Mouse (Mus musculus): ENCODE results near the gene Cox4i2.

Cox4i2 gene

GRCm38 (mm10) chr2:152734984-152735383, 19.0 kb upstream of the Cox4i2 start:
- peak; percentile 96 for DNase-seq (ENCODE audit: low spot score)

DNA sequence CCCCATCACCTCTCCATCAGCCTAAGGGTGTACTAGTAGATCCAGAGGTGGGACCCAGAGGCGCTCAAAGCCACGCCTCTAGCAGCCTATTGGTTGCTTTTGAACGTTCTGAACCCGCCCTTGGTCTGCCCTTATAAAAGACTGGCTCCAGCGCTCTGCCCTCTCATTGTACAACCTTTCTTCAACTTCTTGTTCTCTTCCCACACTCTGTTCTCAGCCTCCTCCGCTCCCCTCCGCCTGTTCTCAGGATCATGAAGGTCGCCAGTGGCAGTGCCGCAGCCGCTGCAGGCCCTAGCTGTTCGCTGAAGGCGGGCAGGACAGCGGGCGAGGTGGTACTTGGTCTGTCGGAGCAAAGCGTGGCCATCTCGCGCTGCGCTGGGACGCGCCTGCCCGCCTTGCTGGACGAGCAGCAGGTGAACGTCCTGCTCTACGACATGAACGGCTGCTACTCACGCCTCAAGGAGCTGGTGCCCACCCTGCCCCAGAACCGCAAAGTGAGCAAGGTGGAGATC, 17.8 kb upstream of the Cox4i2 start, which contains the start of gene Id1:
Id1 (plus strand) TSS at position 162 of the 512 bp plus-strand sequence.
- DNase-seq (ENCODE audit: low spot score): peak; percentile 89

DNA sequence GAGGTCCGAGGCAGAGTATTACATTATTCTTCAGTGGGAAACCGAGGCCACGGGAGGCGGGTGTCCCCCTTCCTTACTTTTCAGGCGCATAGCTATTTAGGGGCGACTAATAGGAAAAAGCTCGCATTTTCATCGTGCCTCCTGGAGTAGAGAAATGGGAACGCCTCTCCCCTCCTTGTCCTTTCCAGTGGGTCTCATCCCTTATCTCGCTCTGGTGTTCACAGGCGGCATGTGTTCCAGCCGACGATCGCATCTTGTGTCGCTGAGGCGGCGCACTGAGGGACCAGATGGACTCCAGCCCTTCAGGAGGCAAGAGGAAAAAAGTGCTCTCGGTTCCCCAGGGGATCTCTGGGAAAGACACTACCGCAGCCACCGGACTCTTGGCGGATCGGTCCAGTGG, 17.2 kb upstream of the Cox4i2 start:
- no peak for DNase-seq (ENCODE audit: low spot score)

DNA sequence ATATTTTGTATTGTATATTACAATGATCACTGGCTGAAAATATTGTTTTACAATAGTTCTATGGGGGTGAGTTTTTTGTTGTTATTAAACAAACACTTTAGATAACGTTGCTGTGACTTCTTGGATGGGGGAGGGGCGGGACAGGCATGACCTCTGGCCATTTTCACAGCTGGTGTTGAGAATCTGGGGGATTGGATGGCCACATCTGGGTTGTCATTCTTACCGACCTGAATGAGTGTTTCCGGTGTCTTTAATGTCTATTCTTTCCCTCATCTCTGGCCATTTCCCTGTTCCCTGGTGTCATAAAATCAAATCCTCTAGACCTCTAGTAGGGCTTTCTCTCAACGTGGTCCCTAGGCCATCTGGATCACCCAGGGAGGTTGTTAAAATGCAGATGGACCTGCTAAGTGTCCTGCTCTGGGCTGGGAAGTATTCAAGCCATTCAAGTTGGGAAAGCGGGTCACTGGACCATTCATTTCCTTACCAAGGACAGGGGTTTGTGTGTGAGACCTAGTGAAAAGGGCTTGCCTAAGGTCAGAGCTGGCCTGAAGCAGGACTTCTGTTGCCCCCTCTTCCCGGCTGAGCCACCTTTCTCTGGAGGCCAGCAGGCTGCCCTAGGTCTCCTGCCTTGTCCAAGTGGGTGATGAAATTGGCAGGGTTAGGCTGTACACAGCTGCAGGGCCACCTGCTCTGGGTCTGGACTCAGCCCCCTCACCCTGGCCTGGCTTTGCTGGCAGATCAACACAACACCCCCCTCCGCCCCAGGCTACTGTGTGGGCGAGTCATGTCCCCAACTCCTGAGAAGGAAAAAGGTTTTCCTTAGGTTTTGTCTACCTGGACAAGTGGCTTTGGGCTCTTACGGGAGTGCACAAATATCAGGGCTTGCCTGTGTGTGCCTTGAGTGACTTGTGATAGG, 16.4 kb upstream of the Cox4i2 start:
- DNase-seq (ENCODE audit: low spot score): no peak

GRCm38 (mm10) chr2:152738341-152738740, 15.6 kb upstream of the Cox4i2 start:
- no peak for DNase-seq (ENCODE audit: low spot score)

DNA sequence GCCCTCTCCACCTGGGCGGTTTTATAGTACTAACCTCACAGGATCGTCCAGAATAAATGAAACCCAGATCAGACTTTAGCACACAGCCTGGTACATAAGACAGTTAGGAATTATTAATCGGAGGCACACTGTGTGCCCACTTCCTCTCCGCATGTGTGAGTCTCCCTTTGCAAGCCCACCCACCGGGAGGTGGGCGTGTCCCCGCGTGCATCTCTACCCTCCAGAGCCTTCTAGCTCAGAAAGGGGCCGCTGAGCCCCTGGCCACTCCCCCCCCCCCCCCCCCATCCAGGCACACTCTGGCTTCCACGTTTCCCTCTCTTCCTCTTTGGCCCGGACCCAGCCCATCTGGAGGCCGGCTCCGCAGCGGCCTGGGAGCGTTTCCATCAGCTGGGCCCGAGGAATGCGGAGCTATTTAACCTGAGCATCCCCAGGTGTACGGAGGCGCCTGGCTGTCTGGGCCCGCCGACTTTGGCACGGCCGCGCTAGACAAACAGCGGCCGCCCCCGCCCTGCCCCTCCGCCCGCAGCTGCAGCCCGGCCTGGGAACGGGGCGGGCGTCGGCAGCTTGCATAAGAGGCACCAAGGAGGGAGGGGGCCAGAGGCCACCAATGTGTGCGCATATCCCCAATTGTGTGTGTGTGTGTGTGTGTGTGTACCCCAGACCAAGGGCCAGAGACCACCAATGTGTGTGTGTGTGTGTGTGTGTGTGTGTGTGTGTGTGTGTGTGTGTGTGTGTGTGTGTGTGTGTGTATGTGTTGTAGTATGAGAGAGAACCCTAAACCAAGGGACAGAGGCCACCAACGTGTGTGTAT, 14.7 kb upstream of the Cox4i2 start:
- DNase-seq (ENCODE audit: low spot score): peak; percentile 84

- DNase-seq (ENCODE audit: low spot score): no peak
These were observed 14.1 kb upstream of the Cox4i2 start for GRCm38 (mm10) chr2:152739842-152740260.

- no peak for DNase-seq (ENCODE audit: low spot score)
These were observed 13.5 kb upstream of the Cox4i2 start for GRCm38 (mm10) chr2:152740490-152740889.

DNA sequence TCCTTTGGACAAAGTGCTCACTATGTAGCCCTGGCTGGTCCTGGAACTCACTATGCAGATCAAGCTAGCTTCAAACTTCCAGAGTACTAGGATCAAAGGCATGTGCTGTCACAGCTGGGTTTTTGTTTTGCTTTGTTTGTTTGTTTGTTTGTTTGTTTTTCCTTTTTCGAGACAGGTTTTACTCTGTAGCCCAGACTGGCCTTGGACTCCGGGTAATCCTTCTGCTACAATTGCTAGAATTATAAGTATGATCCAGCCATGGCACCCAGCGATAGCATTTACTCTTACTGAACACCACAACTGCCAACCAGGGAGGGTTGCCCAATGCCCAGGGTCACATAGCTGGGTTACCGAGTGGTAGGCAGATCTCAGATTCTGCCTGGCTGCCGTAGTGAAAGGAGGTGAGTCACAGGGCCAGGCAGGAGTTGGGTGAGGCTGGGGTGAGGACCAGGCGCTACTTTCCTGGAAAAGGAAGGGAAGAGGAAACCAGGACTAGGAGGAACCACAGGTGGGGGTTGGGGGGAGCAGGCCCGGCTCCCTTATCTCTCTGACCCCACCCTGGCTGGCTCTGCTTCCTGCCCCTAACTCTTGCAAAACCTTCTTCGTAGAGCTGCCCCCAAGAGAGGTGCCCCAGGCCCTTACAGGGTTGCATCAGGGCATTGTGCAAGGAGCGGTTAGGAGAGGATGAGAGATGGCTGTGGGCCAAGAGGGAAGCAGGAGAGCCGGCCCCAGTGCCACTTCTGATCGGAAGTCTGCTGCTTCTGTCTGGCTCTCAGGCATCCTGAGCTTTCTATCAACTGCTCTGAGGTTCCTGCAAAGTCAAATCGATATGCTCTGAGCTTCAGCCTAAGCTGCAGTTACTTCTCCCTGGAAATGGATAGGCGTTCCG, 12.6 kb upstream of the Cox4i2 start:
- DNase-seq (ENCODE audit: low spot score): peak; percentile 75

GRCm38 (mm10) chr2:152742435-152742834, 11.5 kb upstream of the Cox4i2 start:
- DNase-seq (ENCODE audit: low spot score): peak; percentile 91

GRCm38 (mm10) chr2:152756474-152757393, 2.8 kb downstream of the Cox4i2 start:
- no peak for DNase-seq (ENCODE audit: low spot score)

DNA sequence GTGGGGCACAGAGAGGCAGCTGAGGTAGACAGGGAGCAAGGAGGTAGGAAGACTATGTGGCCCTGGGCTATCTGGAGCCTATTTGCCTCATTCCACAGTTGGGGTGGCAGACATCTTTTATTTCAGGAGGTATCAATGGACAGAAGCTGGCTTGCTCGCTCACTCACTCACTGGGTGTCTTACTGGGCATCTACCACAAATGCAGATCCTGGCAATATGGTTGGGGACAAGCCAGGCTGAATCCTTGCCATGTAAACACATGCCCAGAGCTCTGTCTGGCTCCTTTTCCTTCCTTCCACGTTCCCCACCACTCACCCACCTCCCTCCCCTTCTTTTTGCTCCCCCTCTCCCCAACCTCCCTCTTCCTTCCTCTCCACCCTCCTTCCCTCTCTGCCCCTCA, 3.5 kb downstream of the Cox4i2 start:
- no peak for DNase-seq (ENCODE audit: low spot score)

DNA sequence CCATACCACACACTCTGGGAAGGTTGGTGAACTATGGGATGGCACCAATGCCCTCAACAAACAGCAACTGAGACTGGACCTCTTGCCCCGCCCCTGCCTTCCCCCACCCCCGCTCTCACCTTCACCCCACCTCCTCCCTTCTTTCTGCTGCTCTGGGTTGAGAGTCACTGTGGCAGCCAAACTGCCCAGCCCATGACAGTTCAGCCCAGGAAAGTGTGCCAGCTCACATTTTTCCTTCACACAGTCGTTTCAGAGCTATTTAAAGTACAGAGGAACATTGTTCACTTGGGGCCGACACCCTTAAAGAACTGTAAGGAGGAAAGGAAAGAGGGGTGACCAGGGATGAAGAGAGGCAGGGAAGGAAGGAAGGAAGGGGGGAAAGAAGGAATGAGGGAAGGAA, 4.4 kb downstream of the Cox4i2 start:
- DNase-seq (ENCODE audit: low spot score): no peak

GRCm38 (mm10) chr2:152763310-152763709, 9.3 kb downstream of the Cox4i2 start:
- no peak for DNase-seq (ENCODE audit: low spot score)

GRCm38 (mm10) chr2:152764172-152765044, 10.4 kb downstream of the Cox4i2 start:
- DNase-seq (ENCODE audit: low spot score): no peak

DNA sequence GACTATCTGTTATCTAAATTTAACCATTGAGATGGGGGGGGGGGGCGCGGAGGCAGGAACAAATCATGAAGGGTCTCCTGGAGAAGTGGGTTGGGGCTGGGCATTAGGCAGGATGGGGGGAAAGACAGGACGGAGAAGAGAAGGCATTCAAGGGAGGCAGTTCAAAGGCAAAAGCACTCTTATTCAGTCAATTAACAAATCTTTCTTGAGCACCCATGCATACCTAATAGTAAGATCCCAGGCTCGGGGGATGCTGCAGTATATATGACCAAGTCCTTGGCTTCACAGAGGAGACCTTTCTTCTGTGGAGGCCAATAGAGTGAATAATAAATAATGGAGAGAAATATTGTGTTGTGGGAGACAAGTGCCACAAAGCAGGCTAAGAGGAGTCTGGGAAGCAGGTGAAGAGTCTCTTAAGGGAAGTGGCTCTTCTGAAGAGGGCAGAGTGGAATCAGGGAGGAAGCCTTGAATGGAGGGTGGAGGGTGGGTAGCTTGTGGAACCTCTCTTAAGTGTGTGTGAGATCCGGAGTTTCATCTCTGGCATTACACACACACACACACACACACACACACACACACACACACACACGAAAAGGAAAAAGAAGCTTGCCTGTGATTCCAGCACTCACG, 11.2 kb downstream of the Cox4i2 start:
- no peak for DNase-seq (ENCODE audit: low spot score)

DNA sequence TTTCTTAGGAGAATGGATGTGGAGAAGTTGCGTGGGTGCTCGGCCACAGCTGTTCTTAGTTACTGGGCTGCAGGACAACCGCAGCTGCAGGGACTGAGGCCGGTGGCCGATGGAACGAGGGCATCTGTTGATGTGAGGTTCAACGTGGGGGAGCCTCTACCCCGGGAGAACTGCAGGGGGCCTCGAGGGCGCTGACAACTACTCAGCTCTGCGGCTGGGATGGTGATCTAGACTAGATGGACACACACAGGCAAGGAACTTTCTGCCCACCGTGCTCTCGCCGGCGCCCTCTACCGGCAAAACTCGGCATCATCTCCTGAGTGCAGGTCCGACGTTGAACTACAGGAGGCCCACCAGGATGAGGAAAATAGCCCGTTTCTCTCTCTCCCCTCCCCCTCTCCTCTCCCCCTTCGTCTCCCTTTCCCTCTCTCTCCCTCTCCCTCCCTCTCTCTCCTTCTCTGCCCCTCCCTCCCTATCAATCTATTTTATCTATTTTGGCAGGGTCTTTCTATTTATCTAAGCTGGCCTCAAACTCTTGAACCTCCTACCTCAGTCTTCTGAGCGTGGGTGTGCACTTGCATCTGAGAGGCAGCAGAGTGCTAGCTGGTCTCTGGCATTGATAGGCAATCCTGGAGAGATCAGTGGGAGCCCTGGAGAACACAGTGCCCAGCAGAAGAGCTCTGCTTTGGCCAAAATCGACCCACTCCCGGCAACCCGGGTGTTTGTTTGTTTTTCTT, 12.6 kb downstream of the Cox4i2 start:
- peak; percentile 98 for DNase-seq (ENCODE audit: low spot score)

GRCm38 (mm10) chr2:152767618-152768271, 13.8 kb downstream of the Cox4i2 start:
- DNase-seq (ENCODE audit: low spot score): no peak

Measured in testis, postnatal 10 days (tissue).